Mouse (Mus musculus) A20 (cell line): ENCODE measurements around the gene Rrp9.
"Not testable (repeated sequence)": the region's sequence is repeated elsewhere in the genome, so short reads cannot be mapped to it uniquely, and the experiment has no call there.

Experiments used
- DNase-seq: peaks from one replicate; pipeline ENCODE4 v3.0.0-alpha.2; 2011; ENCODE audit warnings: low read depth, low spot score

Rrp9 gene

DNA sequence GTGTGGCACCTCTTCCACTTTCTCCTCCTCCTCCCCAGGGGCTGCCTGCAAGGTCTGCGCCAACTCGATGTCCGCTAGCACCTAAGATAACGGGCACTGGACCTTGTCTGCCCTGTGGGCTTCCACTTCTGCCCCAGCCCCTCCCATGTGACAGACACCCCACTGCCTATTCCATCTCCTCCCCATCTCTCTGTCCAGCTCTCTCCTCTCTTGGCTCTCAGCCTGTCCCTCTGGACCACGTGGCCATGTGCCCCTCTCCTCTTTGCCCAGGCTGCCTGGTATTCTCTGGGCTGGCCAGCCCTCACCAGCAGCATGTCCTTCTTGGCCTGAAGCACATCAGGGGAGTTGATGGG, 2.0 kb upstream of the Rrp9 start:
- DNase-seq = no peak

DNA sequence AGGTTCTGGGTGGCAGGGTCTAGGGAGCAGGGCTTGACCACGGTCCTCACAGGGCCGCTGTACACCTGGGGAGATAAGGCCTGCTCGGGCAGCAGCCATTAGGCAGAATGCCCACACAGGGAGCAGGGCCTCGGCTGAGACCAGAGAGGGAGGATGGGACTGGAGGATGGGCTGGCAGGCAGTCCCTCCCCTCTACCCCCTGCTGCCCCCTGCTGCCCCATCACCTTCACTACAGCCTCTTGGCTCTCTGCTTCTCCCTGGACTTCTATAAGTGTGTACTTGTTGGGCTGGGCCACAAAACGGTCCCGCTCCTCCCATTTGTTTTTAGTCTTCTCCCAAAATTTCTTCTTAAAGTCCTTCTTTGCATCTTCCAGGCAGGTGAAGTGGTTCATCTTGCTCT, 1.3 kb upstream of the Rrp9 start:
- DNase-seq = peak; percentile 88

DNA sequence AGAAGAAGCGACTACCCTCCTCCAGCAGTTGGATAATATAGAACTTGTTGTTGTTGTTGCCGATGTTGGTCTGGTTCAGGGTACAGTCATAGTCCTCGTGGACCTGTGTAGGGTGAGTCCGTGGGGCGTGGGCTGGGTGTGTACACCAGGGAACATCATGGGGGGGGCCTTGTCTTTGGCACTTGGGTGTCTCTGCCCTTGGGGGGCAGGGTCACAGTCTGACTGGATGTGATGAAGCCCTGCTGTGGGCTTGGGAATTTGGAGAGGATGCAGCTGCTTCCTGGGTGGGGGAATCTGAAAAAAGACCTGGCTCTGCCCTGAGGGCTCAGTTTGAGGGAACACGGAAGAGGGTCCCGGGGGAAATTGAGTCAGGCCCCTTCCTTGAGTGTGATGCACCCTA, 717 bp upstream of the Rrp9 start:
- DNase-seq = peak; percentile 67

DNA sequence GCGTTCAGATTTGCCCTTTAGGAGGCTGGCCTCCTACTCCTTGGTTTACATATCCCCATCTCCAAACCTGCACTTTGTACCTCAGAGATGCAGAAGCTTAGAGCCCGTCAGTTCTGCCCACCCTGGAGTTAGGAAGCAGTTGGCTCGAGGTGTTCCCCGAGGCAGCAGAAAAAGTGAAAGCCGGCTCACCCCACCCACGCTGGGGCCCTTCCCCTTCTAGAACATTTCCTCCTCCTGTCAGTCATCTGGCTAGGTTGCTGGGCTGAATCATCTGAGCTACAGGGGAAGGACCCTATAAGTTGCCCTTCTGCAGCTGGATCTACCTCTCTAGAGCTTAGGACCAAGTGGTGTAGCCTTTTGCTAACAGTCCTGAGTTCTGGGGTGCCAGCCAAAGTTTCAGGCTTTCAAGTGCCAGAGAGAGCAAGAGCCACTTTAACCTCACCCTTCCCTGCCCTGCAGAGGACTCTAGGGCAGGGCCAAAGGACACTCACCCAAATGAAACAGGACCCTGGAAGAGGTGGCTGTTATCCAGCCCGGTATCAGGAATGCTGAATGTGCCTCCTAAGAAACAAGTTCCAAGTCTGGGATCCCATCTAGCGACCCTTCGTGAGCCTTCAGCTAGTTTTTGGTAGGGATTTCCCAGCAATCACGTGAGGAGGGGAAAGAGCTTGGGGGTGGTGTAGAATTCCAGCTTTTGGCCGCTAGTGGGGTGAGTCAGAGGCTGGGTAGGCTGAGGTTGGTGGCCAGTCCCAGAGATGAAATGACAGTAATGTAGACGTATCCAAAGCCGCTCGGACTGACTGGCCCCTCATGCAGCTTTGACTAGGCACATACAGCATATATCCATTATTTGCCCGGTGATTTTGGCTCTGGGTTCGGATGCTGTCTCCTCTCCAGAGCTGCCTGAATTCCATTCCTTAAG, 500 bp downstream of the Rrp9 start:
- DNase-seq = peak; percentile 88

DNA sequence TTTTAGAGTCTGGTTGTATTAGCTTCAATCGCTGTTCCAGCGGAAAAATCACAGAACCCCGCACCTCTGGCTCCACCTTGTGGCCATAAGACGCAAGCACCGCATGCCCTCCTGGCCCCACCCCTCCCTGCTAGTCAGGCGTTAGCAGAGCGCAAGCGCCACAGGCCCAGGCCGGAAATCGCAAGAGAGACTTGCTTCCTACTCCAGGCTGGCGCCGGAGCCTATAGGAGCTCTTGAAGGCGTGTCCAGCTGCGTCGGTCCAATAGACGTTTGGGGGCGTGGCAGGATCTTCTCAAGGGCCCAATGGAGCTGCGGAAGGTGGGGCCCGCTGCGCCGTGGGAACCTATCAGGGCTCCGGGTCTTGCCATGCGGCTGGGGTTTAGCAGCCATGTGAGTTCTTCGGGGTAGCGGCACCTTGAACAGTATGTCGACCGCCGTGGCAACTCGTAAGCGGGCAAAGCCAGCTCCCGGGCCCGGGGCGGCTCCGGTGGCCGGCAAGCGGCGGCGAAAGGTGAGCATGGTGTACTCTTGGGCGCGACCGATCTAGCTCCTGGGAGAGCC, 1.2 kb downstream of the Rrp9 start, which contains the start of gene Parp3:
Gene Parp3, minus strand, starts transcription at position 26 of the 561 bp plus-strand sequence.
- peak; percentile 100 for DNase-seq

DNA sequence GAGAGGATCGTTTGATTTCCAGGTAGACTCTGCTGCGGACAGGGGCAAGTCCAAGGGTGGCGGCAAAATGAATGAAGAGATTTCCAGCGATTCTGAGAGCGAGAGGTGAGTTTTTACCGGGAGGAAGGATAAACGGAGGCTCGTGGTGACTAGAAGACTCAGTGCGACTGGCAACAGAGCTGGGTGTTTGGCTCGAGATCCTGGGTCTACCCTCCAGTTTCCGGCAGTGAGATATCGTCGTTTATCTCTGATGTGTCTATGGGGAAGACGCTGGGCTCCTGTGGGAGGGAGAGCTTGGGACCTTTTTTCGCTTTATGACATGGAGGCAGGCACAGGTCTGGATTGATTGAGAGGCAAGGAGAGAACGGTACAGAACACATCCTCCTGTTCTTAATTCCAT, 1.9 kb downstream of the Rrp9 start:
- DNase-seq = peak; percentile 14

DNA sequence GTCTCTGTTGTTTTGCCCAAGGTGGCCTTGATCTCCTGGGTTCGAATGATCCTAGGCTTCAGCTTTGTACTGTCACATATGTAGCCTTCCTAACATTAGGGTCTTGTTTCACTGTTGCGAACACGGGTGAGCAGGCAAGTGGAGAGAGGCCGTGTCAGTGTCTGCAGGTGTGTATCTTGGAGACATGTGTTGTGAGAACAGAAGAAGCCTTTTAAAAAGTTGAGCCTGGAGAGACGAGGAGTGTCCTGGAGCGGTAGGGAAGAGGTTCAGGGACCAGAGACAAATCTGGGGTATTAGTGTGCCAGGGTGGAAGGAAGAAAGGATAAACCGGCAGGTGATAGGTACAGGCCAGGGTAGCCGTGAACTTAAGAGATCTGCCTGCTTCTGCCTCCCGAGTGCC, 2.3 kb downstream of the Rrp9 start:
- DNase-seq = no peak

DNA sequence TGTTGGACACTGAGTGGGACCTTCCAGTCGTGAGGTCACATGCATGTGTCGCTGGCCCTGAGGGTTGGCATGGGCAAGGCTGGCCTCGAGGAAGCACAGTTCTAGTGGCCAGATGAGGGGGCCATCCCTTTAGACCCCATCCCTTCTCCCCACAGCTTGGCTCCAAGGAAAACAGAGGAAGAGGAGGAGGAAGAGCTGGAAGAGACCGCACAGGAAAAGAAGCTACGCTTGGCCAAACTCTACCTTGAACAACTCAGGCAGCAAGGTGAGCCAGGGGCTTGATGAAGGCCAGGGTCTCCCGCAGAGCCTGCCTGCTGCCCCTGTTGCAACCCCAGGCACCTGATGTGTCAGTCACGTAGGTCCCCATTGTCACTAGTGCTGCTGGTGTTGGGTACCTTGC, 4.8 kb downstream of the Rrp9 start:
- DNase-seq = no peak

DNA sequence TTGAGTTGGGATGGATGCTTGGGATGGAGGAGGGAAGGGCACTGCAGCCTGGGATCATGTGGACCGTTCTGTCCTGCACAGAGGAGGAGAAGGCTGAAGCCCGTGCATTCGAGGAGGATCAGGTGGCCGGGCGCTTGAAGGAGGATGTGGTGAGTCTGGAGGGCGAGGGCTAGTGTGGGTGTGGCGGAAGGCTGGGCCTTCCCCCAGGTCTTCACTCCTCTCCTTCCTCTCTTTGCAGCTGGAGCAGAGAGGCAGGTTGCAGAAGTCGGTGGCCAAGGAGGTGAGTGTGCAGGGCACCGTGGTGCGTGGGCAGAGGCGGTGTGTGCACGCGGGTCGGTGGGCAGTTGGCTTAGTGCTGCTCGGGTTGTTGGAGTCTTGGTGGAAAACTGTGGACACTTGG, 5.3 kb downstream of the Rrp9 start:
- no peak for DNase-seq

DNA sequence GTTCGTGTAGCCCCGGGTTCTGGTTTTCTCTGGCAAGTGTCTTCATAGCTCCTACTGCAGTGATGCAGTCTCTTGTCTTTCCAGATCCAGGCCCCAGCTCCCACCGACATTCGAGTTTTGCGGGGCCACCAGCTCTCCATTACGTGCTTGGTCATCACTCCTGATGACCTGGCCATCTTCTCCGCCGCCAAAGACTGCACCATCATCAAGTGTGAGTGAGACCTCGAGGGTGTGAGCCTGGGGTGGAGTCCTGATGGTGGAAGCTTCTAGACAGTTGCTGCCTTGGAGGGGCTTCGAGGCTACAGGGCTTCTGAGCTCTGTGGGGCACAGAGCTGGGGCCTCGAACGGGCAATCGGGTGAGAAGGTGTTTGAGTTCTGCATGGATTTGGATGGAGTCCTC, 5.9 kb downstream of the Rrp9 start:
- no peak for DNase-seq

DNA sequence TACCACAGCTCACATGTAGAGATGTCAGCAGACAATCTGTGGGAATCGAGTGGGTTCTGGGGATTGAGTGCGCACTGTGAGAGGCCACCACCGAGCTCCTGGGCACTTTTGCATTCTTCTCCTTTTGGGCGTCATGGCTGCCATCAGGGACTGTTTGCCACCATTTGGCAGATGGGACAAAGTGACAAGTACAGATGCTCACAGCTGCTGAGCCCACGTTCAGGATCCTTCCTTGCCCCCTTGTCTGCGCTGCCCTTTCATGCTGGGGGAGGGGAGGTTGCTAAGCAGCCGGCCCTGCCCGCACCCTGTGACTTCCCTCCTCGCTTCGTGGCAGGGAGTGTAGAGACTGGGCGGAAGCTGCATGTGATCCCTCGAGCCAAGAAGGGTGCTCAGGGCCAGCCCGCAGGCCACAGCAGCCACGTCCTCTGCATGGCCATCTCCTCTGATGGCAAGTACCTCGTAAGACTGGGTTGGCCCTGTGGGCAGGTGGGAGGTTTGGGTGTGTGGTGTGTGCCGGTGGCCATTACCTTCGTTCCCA, 6.9 kb downstream of the Rrp9 start:
- no peak for DNase-seq

DNA sequence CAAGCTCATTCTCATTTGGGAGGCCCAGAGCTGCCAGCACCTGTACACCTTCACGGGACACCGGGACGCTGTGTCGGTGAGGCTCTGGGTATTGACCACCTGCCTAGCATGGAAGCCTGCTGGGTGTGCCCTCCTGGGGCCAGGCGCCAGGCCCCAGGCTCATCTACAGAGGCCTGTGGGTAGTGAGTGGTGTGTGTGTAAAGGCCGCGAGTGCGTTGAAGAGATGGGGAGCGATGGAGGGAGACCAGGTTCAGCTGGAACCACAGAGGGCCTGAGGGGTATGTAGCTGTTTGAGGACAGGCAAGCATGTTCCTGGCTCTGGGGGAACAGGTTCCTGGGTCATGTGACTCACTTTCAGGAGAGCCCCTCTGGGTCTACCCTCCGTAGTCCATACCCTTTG, 7.4 kb downstream of the Rrp9 start:
- DNase-seq = no peak

DNA sequence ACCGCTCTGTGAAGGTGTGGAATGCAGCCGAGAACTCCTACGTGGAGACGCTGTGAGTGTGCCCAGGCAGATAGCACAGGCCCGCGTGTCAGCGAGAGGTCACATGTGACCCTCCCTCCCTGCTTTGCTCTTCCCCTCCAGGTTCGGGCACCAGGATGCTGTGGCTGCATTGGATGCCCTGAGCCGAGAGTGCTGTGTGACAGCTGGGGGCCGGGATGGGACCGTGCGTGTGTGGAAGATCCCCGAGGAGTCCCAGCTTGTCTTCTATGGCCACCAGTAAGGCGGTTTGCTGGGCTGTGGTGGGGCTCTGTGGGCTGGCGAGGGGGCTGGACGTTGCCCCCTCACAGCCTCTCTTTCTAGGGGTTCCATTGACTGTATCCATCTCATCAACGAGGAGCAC, 7.8 kb downstream of the Rrp9 start:
- no peak for DNase-seq

DNA sequence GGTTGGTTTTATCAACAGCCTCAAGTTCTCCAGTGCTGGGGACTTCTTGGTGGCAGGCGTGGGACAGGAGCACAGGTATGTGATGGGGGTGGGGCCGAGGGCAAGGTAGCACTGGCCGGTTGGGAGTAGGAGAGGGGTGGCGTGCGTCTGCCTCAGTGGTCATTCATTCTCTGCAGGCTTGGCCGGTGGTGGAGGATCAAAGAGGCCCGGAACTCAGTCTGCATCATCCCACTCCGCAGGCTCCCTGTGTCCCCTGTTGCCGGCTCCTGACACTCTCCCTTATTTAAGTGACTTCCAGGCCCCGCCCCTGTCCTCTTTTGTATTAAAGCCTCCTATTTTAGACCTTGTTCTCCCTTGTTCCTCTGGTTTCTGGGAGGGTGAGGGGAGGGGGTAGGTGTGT, 9.3 kb downstream of the Rrp9 start:
- DNase-seq = no peak

DNA sequence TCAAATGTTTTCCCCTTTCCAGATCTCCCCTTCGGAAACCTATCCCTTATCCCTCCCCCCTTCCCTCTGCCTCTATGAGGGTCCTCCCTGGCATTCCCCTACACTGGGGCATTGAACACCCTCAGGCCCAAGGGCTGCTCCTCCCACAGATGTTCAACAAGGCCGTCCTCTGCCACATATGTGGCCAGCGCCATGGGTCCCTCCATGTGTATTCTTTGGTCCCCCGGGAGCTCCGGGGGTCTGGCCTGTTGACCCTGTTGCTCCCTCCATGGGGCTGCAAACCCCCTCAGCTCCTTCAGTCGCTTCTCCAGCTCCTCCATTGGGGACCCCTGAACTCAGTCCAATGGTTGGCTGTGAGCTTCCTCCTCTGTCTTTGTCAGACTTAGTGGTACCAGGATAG, 11.8 kb downstream of the Rrp9 start:
- not testable (repeated sequence) for DNase-seq

DNA sequence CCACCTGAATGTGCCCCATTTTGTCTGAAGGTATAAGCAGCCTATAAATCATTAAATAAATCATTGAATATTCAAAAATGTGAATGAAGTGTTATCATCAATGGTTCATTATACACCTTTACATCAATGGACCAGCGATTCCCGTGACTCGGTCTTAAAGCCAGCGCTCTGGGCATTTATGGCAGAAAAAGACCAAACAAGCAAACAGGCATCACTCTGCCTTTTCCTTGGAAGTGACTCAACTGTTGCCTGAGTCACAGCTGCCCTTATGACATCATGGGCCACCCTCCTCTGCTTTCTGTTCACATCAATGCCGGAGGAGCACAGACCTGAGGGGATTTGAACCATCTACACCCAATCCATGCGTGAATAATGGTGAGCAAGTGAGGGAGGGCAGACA, 23.9 kb downstream of the Rrp9 start, which contains the start of gene Iqcf1:
Gene Iqcf1, plus strand, starts transcription at position 301 of the 400 bp plus-strand sequence.
- no peak for DNase-seq

DNA sequence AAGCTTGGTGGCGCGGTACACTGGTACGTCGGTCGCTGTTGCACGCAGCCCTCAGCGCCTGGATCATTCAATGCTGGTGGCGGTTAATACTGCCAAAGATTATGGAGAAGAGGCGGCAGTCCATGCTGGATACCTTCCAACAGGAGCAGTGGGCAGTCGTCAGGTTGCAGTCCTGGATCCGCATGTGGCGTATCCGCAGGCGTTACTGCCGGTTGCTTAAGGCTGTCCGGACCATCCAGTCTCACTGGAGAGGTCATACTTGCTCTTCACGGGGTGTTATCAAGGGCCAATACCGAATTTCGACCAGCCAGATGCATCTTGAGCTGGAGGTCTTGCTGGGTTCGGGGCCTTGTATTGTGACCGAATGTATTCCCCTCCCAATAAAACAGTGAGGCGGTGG, 26.1 kb downstream of the Rrp9 start:
- no peak for DNase-seq

DNA sequence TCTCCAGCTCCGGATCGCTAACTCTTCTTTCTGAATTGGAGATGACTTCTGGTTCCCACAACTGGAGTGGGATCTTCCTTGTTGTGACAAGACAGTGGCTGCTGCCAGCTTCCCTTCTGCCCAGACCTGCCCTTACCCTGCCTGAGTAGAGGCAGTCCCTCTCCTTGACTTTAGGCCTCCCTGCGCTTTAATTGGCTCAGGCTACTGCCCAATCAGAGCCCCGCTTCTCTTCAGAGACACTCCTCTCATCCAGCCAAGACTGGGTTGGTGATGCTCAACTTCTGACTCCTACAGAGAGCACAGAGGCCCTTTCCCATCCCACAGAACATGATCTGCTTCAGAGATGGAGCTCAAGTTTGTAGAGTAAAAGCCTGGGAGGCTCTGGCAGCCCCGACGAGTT, 28.5 kb downstream of the Rrp9 start:
- DNase-seq = no peak

DNA sequence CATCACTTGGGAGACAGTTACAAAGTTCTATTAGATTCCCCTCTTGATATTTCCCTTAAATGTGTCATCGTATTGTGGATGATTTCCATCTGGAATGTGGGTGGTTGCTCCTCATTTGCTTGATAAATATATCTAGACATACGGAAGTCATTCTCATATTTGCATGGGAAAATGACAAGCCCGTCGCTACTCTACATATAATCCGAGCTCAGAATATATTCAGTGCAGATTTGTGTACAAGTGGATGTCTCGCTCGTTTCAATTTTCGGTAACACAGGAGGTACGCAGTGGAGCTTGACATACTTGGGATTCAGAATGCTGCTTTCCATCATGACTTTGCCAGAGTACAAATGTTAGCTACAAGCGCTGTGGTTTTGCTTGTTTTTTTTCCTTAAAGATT, 33.6 kb downstream of the Rrp9 start:
- no peak for DNase-seq

DNA sequence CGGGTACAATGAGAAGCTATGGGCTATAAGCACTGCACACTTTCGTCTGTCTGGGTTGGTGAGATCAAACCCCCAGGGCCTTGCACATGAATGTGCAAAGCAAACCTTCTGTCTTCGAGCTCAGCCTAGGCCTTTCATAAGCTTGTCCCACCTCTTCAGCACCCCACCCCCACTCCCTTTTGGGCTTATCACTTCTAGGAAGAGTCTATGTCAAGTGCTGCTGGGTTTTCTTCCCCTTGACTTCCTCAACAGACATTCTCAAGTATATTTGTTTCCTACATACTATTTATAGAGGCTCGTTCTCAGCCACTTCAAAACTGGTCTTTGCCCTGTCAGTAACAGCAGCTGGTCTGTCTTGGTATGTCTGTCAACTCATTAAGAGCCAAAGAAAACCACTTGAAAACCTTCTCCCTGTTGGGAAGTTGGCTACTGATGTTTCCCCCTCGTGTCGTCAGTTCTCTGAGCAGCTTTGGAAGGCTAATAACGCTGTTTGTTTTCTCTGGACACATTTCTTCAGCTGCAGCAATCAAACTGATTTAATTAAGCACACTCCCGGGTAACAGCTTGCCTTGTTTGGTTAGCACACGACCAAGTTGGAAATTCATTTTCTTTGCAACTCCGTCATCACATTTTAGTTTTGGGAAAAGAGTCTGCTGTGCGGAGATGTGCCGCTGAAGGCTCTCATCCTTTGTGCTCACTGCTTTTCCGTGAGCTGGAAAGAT, 37.1 kb downstream of the Rrp9 start:
- peak; percentile 18 for DNase-seq

DNA sequence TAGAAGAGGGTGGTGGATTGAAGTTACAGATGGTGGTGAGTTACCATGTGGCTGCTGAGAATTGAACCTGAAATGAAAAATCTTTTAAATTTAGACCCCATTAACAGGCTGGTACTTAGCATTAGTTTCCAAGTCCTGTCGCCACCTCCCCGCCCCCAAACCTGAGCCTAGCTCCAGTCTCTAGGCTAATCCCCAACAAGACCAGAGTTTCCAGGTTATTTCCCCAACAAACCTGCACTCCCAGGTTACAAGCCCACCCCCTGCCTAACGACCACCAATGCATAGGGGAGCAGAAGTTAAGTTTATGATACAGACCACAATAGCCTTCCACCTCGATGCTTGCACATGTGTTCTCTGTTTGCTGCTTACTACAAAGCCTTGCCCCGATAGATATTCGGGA, 37.8 kb downstream of the Rrp9 start:
- DNase-seq = no peak

DNA sequence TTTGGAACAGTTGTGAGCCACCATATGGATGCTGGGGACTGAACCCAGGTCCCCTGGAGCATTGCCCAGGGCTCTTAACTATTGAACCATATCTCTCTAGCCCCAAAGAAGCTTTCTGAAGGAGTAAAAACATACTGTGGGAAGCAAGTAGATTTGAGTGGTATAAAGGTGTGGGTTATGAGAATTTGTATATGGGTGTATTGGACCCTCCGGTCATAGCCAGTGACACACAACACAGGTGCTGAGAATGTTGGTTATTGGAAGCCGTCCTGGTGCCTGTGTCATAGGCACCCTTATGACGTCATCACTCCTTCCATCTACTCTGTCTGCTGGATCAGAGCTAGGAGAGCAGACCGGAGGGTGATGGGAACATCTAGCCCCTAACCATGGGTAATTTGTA, 38.5 kb downstream of the Rrp9 start, which contains the start of gene Iqcf5:
Gene Iqcf5, plus strand, starts transcription at position 301 of the 400 bp plus-strand sequence.
- no peak for DNase-seq
